Mouse (Mus musculus) erythroblast, embryonic 14.5 days (primary cell): Measurements from ENCODE around the gene Arhgap45.

Source experiments
- GATA1 ChIP-seq: IDR thresholded peaks from 2 replicates; pipeline ENCODE4 v1.6.1; 2012; ENCODE audit warnings: low read length, inconsistent platforms, mixed read lengths
- TAL1 ChIP-seq: IDR thresholded peaks from 3 replicates; pipeline ENCODE4 v1.6.1; 2012; ENCODE audit warnings: low read length, inconsistent platforms, mixed read lengths

DNA sequence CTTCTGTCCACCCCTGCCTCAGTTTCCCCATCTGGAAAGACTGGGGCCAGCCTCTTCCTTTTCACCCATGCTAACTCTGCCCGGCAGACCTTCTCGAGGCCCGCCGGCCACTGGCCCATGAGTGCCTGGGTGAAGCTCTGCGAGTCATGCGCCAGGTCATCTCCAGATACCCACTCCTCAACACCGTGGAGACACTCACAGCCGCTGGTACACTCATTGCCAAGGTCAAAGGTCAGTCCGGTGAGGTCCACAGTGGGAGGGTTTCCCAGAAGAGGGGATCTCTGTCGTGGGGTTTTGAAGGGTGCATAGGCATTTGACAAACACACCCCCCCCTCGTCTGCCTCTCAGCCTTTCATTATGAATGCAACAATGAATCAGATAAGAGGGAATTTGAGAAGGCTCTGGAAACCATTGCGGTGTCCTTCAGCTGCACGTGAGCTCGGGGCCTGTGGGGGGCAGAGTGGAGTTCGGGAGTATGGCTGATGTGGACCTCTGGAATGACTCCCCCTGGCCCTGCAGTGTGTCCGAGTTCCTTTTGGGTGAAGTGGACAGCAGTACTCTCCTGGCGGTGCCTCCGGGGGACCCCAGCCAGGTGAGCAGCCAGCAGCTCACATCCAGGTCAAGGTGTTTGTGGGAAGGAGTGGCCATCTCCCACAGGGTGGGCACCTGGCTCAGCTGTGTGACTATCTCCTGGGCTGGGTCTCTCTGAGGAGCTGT lies 4.3 kb downstream of the Arhgap45 start:
- TF ChIP-seq GATA1 = no peak
- TF ChIP-seq TAL1 = no peak
